Mouse (Mus musculus): ENCODE results near the gene Vat1. TPM values are rescaled to one million over a fixed set of nuclear protein-coding genes. Genes with fewer than 3 reads are reported as not detected.

The Vat1 gene
- total and polyA plus RNA-seq, 2 experiments: 11.2 to 30.4 TPM

GRCm38 (mm10) chr11:101458217-101458616 is 7.8 kb downstream of the Vat1 start:
- Histone ChIP-seq H3K27ac (replicated peaks; ENCODE audit: insufficient read depth, low read depth, low read length) (no peak overlapping the region), H3K9ac (ENCODE audit: low read depth, low read length) (no peak overlapping the region), H3K4me3 (ENCODE audit: insufficient read depth, low read depth, low read length) (no peak overlapping the region), H3K27me3 (ENCODE audit: control insufficient read depth, insufficient read depth, low read length) (no peaks in the 10 kb centered on the region), H3K79me2 (ENCODE audit: control insufficient read depth, insufficient read depth, low read length) (peaks cover 8% of the 10 kb centered on the region; the same call in 1 of the 2 replicates), H3K36me3 (ENCODE audit: control insufficient read depth, insufficient read depth, low read length) (peaks cover 18% of the 10 kb centered on the region), H3K4me1 (ENCODE audit: control insufficient read depth, insufficient read depth, low read length) (peaks cover 9% of the 10 kb centered on the region)
- no peak for DNase-seq (ENCODE audit: extremely low read depth, low read depth, low spot score)
- TF ChIP-seq POLR2A (IDR thresholded peaks at IDR 0.05; ENCODE audit: extremely low read depth, insufficient read depth, low read length) (no peak), CTCF (IDR thresholded peaks at IDR 0.05; ENCODE audit: low read depth, low read length) (no peak)
- 92% methylated on average over 12 of the region's 12 CpGs for WGBS

- Histone ChIP-seq H3K36me3 (ENCODE audit: control insufficient read depth, insufficient read depth, low read length) (peaks cover 18% of the 10 kb centered on the region), H3K4me1 (ENCODE audit: control insufficient read depth, insufficient read depth, low read length) (peaks cover 12% of the 10 kb centered on the region)
Measured at GRCm38 (mm10) chr11:101457631-101458030, 8.4 kb downstream of the Vat1 start.

GRCm38 (mm10) chr11:101455627-101456026 is 10.4 kb downstream of the Vat1 start:
- Histone ChIP-seq H3K36me3 (ENCODE audit: control insufficient read depth, insufficient read depth, low read length) (peaks cover 18% of the 10 kb centered on the region), H3K27me3 (ENCODE audit: control insufficient read depth, insufficient read depth, low read length) (no peaks in the 10 kb centered on the region), H3K79me2 (ENCODE audit: control insufficient read depth, insufficient read depth, low read length) (peaks cover 8% of the 10 kb centered on the region; the same call in 1 of the 2 replicates), H3K4me3 (ENCODE audit: insufficient read depth, low read depth, low read length) (no peak overlapping the region), H3K27ac (replicated peaks; ENCODE audit: insufficient read depth, low read depth, low read length) (peak overlapping the region; percentile 55), H3K9ac (ENCODE audit: low read depth, low read length) (no peak overlapping the region; the same call in 1 of the 2 replicates), H3K4me1 (ENCODE audit: control insufficient read depth, insufficient read depth, low read length) (peaks cover 26% of the 10 kb centered on the region)
- TF ChIP-seq POLR2A (IDR thresholded peaks at IDR 0.05; ENCODE audit: extremely low read depth, insufficient read depth, low read length) (no peak), CTCF (IDR thresholded peaks at IDR 0.05; ENCODE audit: low read depth, low read length) (no peak)
- peak; percentile 75 for DNase-seq (ENCODE audit: extremely low read depth, low read depth, low spot score)
- WGBS: 32% methylated on average over 7 of the region's 7 CpGs

More at GRCm38 (mm10) chr11:101457631-101458030, 8.4 kb downstream of the Vat1 start:
- 94% methylated on average over 9 of the region's 9 CpGs for WGBS
- Histone ChIP-seq H3K79me2 (ENCODE audit: control insufficient read depth, insufficient read depth, low read length) (peaks cover 8% of the 10 kb centered on the region; the same call in 1 of the 2 replicates), H3K9ac (ENCODE audit: low read depth, low read length) (no peak overlapping the region), H3K27ac (replicated peaks; ENCODE audit: insufficient read depth, low read depth, low read length) (no peak overlapping the region), H3K27me3 (ENCODE audit: control insufficient read depth, insufficient read depth, low read length) (no peaks in the 10 kb centered on the region), H3K4me3 (ENCODE audit: insufficient read depth, low read depth, low read length) (no peak overlapping the region)
- TF ChIP-seq CTCF (IDR thresholded peaks at IDR 0.05; ENCODE audit: low read depth, low read length) (no peak), POLR2A (IDR thresholded peaks at IDR 0.05; ENCODE audit: extremely low read depth, insufficient read depth, low read length) (no peak)
- DNase-seq (ENCODE audit: extremely low read depth, low read depth, low spot score): no peak

- H3K27me3 ChIP-seq (ENCODE audit: control insufficient read depth, insufficient read depth, low read length): no peaks in the 10 kb centered on the region
- no peak overlapping the region for H3K4me3 ChIP-seq (ENCODE audit: insufficient read depth, low read depth, low read length)
- H3K9ac ChIP-seq (ENCODE audit: low read depth, low read length): no peak overlapping the region
- H3K4me1 ChIP-seq (ENCODE audit: control insufficient read depth, insufficient read depth, low read length): peaks cover 28% of the 10 kb centered on the region
- peaks cover 18% of the 10 kb centered on the region for H3K36me3 ChIP-seq (ENCODE audit: control insufficient read depth, insufficient read depth, low read length)
- H3K79me2 ChIP-seq (ENCODE audit: control insufficient read depth, insufficient read depth, low read length): peaks cover 11% of the 10 kb centered on the region; the same call in 1 of the 2 replicates
- WGBS: 71% methylated on average over 6 of the region's 6 CpGs
- no peak overlapping the region for H3K27ac ChIP-seq (replicated peaks; ENCODE audit: insufficient read depth, low read depth, low read length)
- TF ChIP-seq POLR2A (IDR thresholded peaks at IDR 0.05; ENCODE audit: extremely low read depth, insufficient read depth, low read length): no peak
- no peak for TF ChIP-seq CTCF (IDR thresholded peaks at IDR 0.05; ENCODE audit: low read depth, low read length)
- DNase-seq (ENCODE audit: extremely low read depth, low read depth, low spot score): no peak
Measured at GRCm38 (mm10) chr11:101454702-101455101, 11.3 kb downstream of the Vat1 start.

GRCm38 (mm10) chr11:101452093-101452774 is 13.8 kb downstream of the Vat1 start:
- Histone ChIP-seq H3K36me3 (ENCODE audit: control insufficient read depth, insufficient read depth, low read length) (peaks cover 8% of the 10 kb centered on the region), H3K4me3 (ENCODE audit: insufficient read depth, low read depth, low read length) (no peak overlapping the region), H3K9ac (ENCODE audit: low read depth, low read length) (no peak overlapping the region), H3K27ac (replicated peaks; ENCODE audit: insufficient read depth, low read depth, low read length) (peak overlapping the region; percentile 63), H3K27me3 (ENCODE audit: control insufficient read depth, insufficient read depth, low read length) (no peaks in the 10 kb centered on the region), H3K79me2 (ENCODE audit: control insufficient read depth, insufficient read depth, low read length) (peaks cover 14% of the 10 kb centered on the region; the same call in 1 of the 2 replicates), H3K4me1 (ENCODE audit: control insufficient read depth, insufficient read depth, low read length) (peaks cover 31% of the 10 kb centered on the region)
- peak; percentile 81 for DNase-seq (ENCODE audit: extremely low read depth, low read depth, low spot score)
- 35% methylated on average over 10 of the region's 10 CpGs for WGBS
- no peak for TF ChIP-seq CTCF (IDR thresholded peaks at IDR 0.05; ENCODE audit: low read depth, low read length)
- TF ChIP-seq POLR2A (IDR thresholded peaks at IDR 0.05; ENCODE audit: extremely low read depth, insufficient read depth, low read length): no peak

GRCm38 (mm10) chr11:101451536-101451935 is 14.5 kb downstream of the Vat1 start:
- no peak overlapping the region for H3K4me3 ChIP-seq (ENCODE audit: insufficient read depth, low read depth, low read length)
- H3K27me3 ChIP-seq (ENCODE audit: control insufficient read depth, insufficient read depth, low read length): no peaks in the 10 kb centered on the region
- peaks cover 31% of the 10 kb centered on the region for H3K4me1 ChIP-seq (ENCODE audit: control insufficient read depth, insufficient read depth, low read length)
- peak; percentile 28 for DNase-seq (ENCODE audit: extremely low read depth, low read depth, low spot score)
- H3K27ac ChIP-seq (replicated peaks; ENCODE audit: insufficient read depth, low read depth, low read length): peak overlapping the region; percentile 63
- H3K9ac ChIP-seq (ENCODE audit: low read depth, low read length): no peak overlapping the region
- WGBS: 72% methylated on average over 10 of the region's 10 CpGs
- H3K79me2 ChIP-seq (ENCODE audit: control insufficient read depth, insufficient read depth, low read length): peaks cover 14% of the 10 kb centered on the region; the same call in 1 of the 2 replicates
- TF ChIP-seq CTCF (IDR thresholded peaks at IDR 0.05; ENCODE audit: low read depth, low read length) (no peak), POLR2A (IDR thresholded peaks at IDR 0.05; ENCODE audit: extremely low read depth, insufficient read depth, low read length) (no peak)
- H3K36me3 ChIP-seq (ENCODE audit: control insufficient read depth, insufficient read depth, low read length): peaks cover under 1% of the 10 kb centered on the region

Data from liver, adult 2 months (tissue).